Mouse (Mus musculus) megakaryocyte, embryonic 14.5 days (primary cell): ENCODE measurements around the gene Trp53i11. TPM values are rescaled to one million over a fixed set of nuclear protein-coding genes. Genes with fewer than 3 reads are reported as not detected.

Experiments
- H3K27me3 ChIP-seq: replicated peaks from 2 replicates; pipeline ENCODE3; 2012; ENCODE audit warnings: inconsistent platforms
- H3K36me3 ChIP-seq: replicated peaks from 2 replicates; pipeline ENCODE3; 2012; ENCODE audit warnings: low read length, inconsistent platforms, mixed read lengths
- H3K4me1 ChIP-seq: 2 replicates; pipeline ENCODE4 v1.6.1; 2012; ENCODE audit warnings: inconsistent platforms
- H3K4me3 ChIP-seq: replicated peaks from 2 replicates; pipeline ENCODE3; 2012; ENCODE audit warnings: moderate library complexity, mild to moderate bottlenecking, inconsistent platforms
- H3K9me3 ChIP-seq: 2 replicates; pipeline ENCODE4 v1.6.1; 2012; ENCODE audit warnings: inconsistent platforms
- FLI1 ChIP-seq: IDR thresholded peaks from 2 replicates; pipeline ENCODE4 v1.6.1; 2012; ENCODE audit warnings: low read length, inconsistent platforms, mixed read lengths
- GATA1 ChIP-seq: IDR thresholded peaks from 3 replicates; pipeline ENCODE4 v1.6.1; 2012; ENCODE audit warnings: mixed read lengths, low read length, inconsistent platforms, borderline replicate concordance
- polyA plus RNA-seq: library from polyadenylated mRNA; stranded (reverse); fragments of >175 nt; gene quantifications from 2 replicates; pipeline ENCODE4 v1.2.3, GENCODE M21; 2012; ENCODE audit warnings: low replicate concordance; ENCODE audit not compliant: insufficient read depth

Trp53i11 gene
- polyA plus RNA-seq, 1 experiment = 2.0 TPM

DNA sequence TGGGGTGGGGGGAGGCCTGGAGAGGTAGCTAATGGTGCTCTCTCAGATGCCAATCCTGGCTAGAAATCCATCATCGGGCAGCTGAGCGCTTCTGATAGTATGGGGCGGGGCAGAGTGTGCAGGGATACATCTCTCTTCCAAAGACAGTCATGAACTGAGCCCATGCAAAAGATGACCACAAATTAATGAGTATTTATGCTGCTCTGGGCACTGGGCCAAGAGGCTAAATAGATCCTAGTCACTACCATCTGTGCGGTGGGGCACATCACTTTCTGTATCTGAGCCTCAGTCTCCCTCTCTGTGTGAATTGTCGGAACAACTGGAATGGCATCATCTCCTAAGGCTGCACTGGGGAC, 16.5 kb upstream of the Trp53i11 start:
- H3K36me3 ChIP-seq = no peaks in the 10 kb centered on the region
- peaks cover 80% of the 10 kb centered on the region for H3K27me3 ChIP-seq
- no peaks in the 10 kb centered on the region for H3K9me3 ChIP-seq
- TF ChIP-seq GATA1 (no peak), FLI1 (no peak)
- H3K4me3 ChIP-seq = no peak overlapping the region
- peaks cover 16% of the 10 kb centered on the region for H3K4me1 ChIP-seq

DNA sequence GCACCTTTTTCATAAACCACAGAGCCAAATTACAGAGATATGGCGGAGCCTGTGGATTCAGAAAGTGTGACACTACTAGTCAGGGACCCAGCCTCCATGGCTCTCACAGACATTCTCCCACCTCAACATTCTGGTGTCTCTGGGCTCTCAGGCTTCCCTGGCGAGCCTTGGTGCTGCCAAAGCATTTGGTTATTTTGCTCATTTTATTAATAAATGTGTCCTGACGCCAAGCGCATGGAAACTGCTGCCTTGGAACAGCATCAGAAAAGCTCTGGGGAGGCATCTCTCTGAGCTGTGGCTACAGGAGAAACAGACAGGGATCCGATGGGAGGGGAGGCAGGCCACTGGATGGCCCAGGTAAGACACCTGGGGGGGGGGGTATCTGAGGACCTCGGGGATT, 15.4 kb upstream of the Trp53i11 start:
- TF ChIP-seq GATA1 (no peak), FLI1 (no peak)
- Histone ChIP-seq H3K36me3 (no peaks in the 10 kb centered on the region), H3K27me3 (peaks cover 82% of the 10 kb centered on the region), H3K4me1 (peaks cover 13% of the 10 kb centered on the region), H3K9me3 (no peaks in the 10 kb centered on the region), H3K4me3 (no peak overlapping the region)

DNA sequence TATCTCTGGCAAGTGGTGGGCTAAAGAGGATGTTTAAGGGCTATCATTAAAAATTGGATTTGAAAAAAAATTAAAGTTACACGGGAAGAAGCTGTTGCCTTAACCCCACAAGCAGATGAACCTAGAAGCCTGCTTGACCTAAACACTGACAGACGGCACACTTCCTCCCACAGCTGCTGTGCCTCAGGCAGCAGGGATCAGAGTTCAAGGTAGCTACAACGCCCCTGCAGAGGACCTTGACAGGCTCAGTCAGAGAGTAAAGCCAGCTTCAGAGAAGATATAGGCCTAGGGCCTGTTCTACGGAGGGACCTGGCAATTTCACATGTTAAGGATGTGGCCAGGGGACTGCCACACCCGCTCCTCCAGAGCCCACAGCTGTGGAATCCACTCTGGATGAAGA, 14.9 kb upstream of the Trp53i11 start:
- Histone ChIP-seq H3K36me3 (no peaks in the 10 kb centered on the region), H3K9me3 (no peaks in the 10 kb centered on the region), H3K27me3 (peaks cover 81% of the 10 kb centered on the region), H3K4me3 (no peak overlapping the region), H3K4me1 (peaks cover 8% of the 10 kb centered on the region)
- TF ChIP-seq FLI1 = no peak
- no peak for TF ChIP-seq GATA1

DNA sequence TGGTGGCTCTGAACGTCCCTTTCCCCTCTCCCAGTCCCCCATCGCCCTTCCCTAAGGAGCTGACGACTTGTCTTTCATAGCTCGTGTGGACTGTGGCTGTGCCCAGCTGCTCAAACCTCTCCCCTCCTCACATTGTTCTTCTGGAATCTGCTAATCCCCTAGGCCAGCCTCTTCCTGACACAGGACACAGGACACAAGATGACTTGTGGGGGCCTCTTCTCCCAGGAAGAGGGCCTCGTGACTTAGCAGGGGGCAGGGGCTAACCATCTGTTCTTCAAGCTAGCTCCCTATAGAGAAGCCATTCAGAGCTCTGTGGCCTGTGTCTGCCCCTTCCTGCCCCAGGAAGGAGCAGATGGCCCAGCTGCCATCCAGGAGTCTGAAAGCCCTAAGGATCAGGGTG, 13.2 kb upstream of the Trp53i11 start:
- Histone ChIP-seq H3K4me3 (no peak overlapping the region), H3K36me3 (no peaks in the 10 kb centered on the region), H3K4me1 (peaks cover 8% of the 10 kb centered on the region), H3K27me3 (peaks cover 90% of the 10 kb centered on the region), H3K9me3 (no peaks in the 10 kb centered on the region)
- no peak for TF ChIP-seq GATA1
- TF ChIP-seq FLI1 = no peak

DNA sequence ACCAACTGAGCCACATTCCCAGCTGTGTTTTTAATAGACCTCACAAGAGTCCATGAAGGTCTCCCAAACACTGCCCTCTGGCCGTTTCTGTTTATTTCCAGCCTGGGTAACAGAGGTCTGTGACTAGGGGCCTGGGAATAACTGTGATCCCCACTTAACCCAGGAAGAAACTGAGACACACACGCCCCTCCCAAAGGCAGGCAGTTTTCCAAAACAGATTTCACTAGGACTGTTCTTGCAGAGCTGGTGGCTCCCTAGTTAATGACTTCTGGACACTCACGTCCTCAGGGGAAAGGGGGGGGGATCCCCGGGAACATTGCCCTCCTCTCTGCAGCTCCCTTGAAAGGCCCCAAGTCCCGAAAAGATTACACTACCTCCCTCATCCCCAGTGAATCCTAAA, 12.1 kb upstream of the Trp53i11 start:
- peaks cover 92% of the 10 kb centered on the region for H3K27me3 ChIP-seq
- no peak for TF ChIP-seq FLI1
- no peak for TF ChIP-seq GATA1
- no peak overlapping the region for H3K4me3 ChIP-seq
- H3K36me3 ChIP-seq = no peaks in the 10 kb centered on the region
- no peaks in the 10 kb centered on the region for H3K9me3 ChIP-seq
- H3K4me1 ChIP-seq = peaks cover 11% of the 10 kb centered on the region

DNA sequence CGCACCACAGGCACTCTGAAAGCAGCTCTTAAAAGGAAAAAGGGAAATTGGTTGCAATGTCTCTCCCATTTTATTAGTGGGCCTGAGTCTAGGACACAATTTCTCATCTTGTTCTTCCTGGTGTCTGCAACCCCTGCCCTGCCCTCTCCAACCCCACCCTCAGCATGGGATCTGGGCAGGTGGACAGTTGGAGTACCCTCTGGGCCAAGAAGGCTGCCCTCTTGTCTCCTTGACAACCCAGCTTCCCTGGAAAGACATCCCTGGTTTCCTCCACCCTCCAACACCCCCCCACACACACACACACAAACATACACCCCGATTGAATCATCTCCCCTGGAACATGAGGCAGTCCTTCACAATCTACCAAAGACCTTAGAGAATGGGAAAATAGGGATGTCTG, 11.6 kb upstream of the Trp53i11 start:
- TF ChIP-seq GATA1 (no peak), FLI1 (no peak)
- no peak overlapping the region for H3K4me3 ChIP-seq
- H3K9me3 ChIP-seq = no peaks in the 10 kb centered on the region
- H3K36me3 ChIP-seq = no peaks in the 10 kb centered on the region
- H3K27me3 ChIP-seq = peaks cover 92% of the 10 kb centered on the region
- H3K4me1 ChIP-seq = peaks cover 15% of the 10 kb centered on the region

DNA sequence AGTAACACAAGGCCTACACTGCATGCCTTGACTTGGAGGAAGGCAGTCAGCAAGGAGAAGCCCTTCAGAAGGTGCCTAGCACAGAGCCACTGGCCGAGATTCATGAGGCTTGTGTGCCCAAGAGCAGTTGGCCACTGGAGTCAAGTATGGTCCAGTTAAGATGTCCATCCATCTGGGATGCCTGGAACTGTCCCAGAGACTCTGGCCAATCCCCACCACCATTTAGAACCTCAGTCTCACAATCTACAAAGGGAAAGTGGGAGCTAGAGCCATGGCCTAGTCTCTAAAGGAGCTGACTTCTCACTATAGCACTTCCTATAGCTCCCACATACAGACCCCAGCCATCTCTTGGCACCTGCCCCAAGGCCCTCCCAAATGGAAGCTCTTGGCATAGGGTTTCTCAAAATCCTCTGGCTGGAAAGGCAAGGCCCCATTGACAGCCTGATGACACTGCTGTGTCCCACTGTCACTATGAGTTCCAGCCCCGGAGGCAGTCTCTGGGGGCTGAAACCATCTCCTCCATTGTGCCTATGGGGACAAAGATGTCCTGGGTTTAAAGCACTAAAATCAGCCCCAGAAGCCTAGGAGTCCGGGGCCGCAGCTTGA, 11.1 kb upstream of the Trp53i11 start:
- no peaks in the 10 kb centered on the region for H3K9me3 ChIP-seq
- no peak overlapping the region for H3K4me3 ChIP-seq
- peaks cover 16% of the 10 kb centered on the region for H3K4me1 ChIP-seq
- H3K36me3 ChIP-seq = no peaks in the 10 kb centered on the region
- TF ChIP-seq FLI1 (no peak), GATA1 (no peak)
- peaks cover 91% of the 10 kb centered on the region for H3K27me3 ChIP-seq

DNA sequence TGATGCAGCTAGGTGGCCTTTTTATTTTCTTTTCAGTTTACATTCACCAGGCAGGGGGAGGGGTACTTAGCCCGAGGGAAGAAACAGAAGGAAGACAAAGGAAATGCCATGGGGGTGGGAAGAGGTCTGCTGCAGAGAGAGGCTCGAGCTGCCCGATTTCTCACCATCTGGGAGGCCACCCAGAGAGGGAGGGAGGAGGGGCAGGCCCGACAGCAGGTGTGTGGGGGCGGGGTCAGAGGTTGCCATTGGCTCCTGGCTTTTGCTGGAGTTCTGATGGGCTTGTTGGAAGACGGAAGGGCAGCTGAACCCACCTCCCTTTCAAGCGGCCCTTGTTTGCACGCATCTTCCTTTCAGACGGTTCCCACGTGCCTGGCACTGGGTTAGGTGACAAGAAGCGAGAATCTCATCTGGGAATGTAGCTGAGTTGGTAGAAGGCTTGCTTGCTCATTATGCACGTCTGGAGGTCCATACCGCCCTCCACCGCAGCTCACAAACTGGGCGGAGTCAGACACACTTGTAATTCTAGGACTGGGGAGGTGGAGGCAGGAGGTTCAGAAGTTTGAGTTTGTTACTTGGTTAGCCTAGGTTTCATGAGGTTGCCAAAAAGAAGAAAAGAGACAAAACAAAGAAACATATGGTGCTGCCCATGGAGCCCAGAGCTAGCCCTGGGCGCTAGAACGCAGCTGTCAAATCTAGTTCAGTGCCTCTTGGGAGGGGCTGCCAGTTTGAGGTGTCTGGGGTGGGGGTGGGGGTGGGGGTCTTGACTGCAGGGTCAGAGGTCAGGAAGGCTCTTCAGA, 10.3 kb upstream of the Trp53i11 start:
- Histone ChIP-seq H3K36me3 (no peaks in the 10 kb centered on the region), H3K4me3 (no peak overlapping the region), H3K9me3 (no peaks in the 10 kb centered on the region), H3K4me1 (peaks cover 17% of the 10 kb centered on the region), H3K27me3 (peaks cover 91% of the 10 kb centered on the region)
- TF ChIP-seq GATA1 (no peak), FLI1 (no peak)

DNA sequence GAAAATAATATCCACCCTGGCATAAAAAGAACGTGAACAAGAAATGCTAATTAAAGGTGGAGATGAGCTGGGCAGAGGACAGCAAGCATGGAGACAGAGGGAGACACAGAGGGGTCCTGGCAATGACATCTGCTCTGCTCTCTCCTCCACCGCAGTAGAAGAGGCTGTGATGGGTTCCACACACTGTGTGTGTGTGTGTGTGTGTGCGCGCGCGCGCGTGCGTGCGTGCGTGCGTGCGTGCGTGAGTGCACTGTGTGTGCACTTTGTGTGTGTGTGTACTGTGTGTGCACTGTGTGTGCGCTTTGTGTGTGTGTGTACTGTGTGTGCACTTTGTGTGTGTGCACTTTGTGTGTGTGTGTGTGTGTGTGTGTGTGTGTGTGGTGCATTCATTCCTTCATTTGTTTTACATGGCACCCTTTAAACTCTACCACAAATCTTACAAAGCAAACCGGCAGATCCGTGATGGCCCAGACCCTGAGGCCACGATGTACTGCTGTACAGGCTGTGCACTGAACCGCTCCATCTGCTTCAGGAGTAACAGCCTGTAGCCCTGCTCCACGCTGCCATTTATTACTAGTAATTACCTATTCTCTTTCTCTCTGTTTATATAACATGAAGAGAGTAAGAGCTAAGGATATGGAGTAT, 9.6 kb upstream of the Trp53i11 start:
- Histone ChIP-seq H3K4me3 (no peak overlapping the region), H3K36me3 (no peaks in the 10 kb centered on the region), H3K27me3 (peaks cover 91% of the 10 kb centered on the region), H3K4me1 (peaks cover 24% of the 10 kb centered on the region), H3K9me3 (no peaks in the 10 kb centered on the region)
- no peak for TF ChIP-seq GATA1
- no peak for TF ChIP-seq FLI1

DNA sequence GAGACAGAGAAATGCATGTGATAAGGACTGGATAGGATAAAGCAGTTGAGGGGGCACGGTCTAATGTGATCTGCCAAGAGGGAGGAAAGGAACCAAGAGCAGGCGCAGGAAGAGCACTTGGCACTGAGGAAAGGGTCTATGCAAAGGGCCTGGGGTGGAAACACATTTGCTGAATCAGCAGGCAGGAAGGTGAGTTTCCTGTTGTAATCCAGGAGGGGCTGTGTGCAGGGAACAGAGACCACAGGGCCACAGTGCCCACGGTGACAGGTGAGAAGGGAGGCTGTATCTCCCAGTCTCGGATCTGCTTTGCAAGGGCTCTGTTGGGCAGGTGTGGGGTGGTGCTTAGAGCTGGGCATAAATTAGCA, 9.1 kb upstream of the Trp53i11 start:
- no peaks in the 10 kb centered on the region for H3K9me3 ChIP-seq
- peaks cover 29% of the 10 kb centered on the region for H3K4me1 ChIP-seq
- H3K27me3 ChIP-seq = peaks cover 91% of the 10 kb centered on the region
- no peak overlapping the region for H3K4me3 ChIP-seq
- TF ChIP-seq GATA1 = no peak
- no peak for TF ChIP-seq FLI1
- no peaks in the 10 kb centered on the region for H3K36me3 ChIP-seq
